Mouse (Mus musculus): ENCODE data around the gene Uhrf1bp1l. TPM values are rescaled to one million over a fixed set of nuclear protein-coding genes. Genes with fewer than 3 reads are reported as not detected.

Uhrf1bp1l gene
- polyA plus RNA-seq, 1 experiment from 2014 or later, result 28.9 TPM

DNA sequence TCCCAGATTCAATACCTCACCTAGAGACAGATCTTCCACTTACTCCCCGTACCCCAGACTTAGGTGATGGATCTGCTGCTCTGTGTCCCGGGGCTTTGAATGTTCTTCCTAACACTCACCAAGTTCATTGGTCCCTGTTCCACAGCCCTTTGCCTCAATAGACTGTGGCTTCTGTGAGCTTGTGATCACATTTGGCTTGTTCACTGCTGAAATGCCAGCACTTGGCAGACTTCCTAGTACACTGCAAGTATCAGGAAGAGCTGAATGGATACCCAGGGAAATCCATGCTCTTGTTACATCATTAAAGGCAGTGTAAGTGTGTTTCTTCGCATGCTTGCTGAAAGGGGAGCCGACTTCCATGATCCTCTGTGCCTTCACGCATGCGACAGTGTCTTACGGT lies 111.5 kb downstream of the Uhrf1bp1l start:
- 79% methylated on average over 7 of the region's 7 CpGs for WGBS
- ATAC-seq (ENCODE audit: low FRiP score), result 0 out of 2 replicates have a peak, but pooled peaks have one; percentile 53

DNA sequence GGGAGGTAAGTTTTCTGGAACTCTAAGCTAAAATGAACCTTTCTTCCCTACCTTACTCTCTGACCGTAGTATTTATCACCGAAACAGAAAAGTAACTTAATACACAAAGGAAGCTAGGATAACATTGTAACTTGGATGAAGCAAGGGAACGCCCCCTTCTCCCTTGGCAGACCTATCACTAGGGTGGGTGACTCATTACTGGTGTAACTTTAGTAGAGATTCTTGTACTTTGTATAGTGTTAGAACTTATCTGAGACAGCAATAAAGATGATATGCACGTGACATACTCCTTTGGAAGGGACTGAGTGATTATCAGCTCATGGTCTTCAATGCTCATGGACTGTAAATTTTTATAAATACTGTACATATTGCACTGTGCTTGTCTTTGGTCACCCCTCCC lies 123.4 kb downstream of the Uhrf1bp1l start:
- 94% methylated on average over 4 of the region's 4 CpGs for WGBS
- ATAC-seq (ENCODE audit: low FRiP score), result no peak
- Histone ChIP-seq H3K27ac (replicated peaks) (no peak overlapping the region), H3K36me3 (no peaks in the 10 kb centered on the region), H3K9ac (replicated peaks) (no peak overlapping the region), H3K27me3 (replicated peaks) (no peaks in the 10 kb centered on the region), H3K4me3 (replicated peaks) (no peak overlapping the region), H3K4me1 (peaks cover 8% of the 10 kb centered on the region; the same call in 1 of the 2 replicates), H3K4me2 (no peak overlapping the region), H3K9me3 (replicated peaks) (no peaks in the 10 kb centered on the region)

More for the DNA sequence above, 111.5 kb downstream of the Uhrf1bp1l start:
- H3K4me1 ChIP-seq, result 0 out of 2 replicates have a peak, but pooled peaks cover 3% of the 10 kb centered on the region
- H3K4me2 ChIP-seq, result no peak overlapping the region
- H3K4me3 ChIP-seq (replicated peaks), result no peak overlapping the region
- 0 out of 2 replicates have a peak overlapping the region, but pooled peaks have one; percentile 33 for H3K27ac ChIP-seq (replicated peaks)
- H3K9me3 ChIP-seq (replicated peaks), result no peaks in the 10 kb centered on the region
- H3K36me3 ChIP-seq, result no peaks in the 10 kb centered on the region
- no peak overlapping the region for H3K9ac ChIP-seq (replicated peaks)
- H3K27me3 ChIP-seq (replicated peaks), result no peaks in the 10 kb centered on the region

DNA sequence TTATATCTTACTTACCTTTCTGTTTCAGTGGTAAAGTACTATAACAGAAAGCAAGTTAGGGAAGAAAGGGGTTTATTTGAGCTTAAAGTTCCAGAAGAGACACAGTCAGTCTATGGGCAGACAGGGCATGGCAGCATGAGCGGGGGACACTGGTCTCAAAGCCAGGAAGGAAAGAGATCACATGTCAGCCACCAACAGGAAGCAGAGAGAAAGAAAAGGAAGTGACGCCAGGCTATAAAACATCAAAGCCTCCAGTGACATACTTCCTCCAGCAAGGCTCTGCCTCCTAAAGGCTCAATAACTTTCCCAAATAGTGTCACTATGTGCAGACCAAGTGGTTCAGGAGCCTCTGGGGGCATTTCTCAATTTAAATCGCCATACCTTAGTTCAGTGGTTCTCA lies 124.0 kb downstream of the Uhrf1bp1l start:
- H3K4me1 ChIP-seq, result peaks cover 8% of the 10 kb centered on the region; the same call in 1 of the 2 replicates
- H3K27ac ChIP-seq (replicated peaks), result no peak overlapping the region
- no peak overlapping the region for H3K4me2 ChIP-seq
- H3K27me3 ChIP-seq (replicated peaks), result no peaks in the 10 kb centered on the region
- H3K4me3 ChIP-seq (replicated peaks), result no peak overlapping the region
- H3K36me3 ChIP-seq, result no peaks in the 10 kb centered on the region
- H3K9ac ChIP-seq (replicated peaks), result no peak overlapping the region
- ATAC-seq (ENCODE audit: low FRiP score), result no peak
- no peaks in the 10 kb centered on the region for H3K9me3 ChIP-seq (replicated peaks)
- 83% methylated on average over 3 of the region's 3 CpGs for WGBS

Other genes starting within 250 kb of the Uhrf1bp1l start
- 3.1 TPM in 1 of 2 replicates, not detected in the other for gene Nr1h4, start 211.4 kb upstream of the Uhrf1bp1l start, polyA plus RNA-seq (2015; fragmentation: Nextera tagmentation; extraction: Ambion mirVana)
- gene Slc17a8, start 123.7 kb upstream of the Uhrf1bp1l start, polyA plus RNA-seq (2015; fragmentation: Nextera tagmentation; extraction: Ambion mirVana), result 0.54 and 0.68 TPM in 2 replicates
- gene Scyl2, start 58.7 kb upstream of the Uhrf1bp1l start, polyA plus RNA-seq (2015; fragmentation: Nextera tagmentation; extraction: Ambion mirVana), result 6.7 and 7.8 TPM in 2 replicates
- gene Actr6, start 12.7 kb upstream of the Uhrf1bp1l start, polyA plus RNA-seq (2015; fragmentation: Nextera tagmentation; extraction: Ambion mirVana), result 58.6 and 67.6 TPM in 2 replicates
- gene Anks1b, start 128.5 kb downstream of the Uhrf1bp1l start, polyA plus RNA-seq (2015; fragmentation: Nextera tagmentation; extraction: Ambion mirVana), result 59.0 and 76.0 TPM in 2 replicates